Mouse (Mus musculus) ovary, postnatal 14 days (tissue): ENCODE results near the gene Oas1f.
"Not testable (repeated sequence)": the region's sequence is repeated elsewhere in the genome, so short reads cannot be mapped to it uniquely, and the experiment has no call there.

Source experiments
- DNase-seq: peaks from one replicate; pipeline ENCODE4 v3.0.0; 2022; ENCODE audit warnings: low spot score

The Oas1f gene

DNA sequence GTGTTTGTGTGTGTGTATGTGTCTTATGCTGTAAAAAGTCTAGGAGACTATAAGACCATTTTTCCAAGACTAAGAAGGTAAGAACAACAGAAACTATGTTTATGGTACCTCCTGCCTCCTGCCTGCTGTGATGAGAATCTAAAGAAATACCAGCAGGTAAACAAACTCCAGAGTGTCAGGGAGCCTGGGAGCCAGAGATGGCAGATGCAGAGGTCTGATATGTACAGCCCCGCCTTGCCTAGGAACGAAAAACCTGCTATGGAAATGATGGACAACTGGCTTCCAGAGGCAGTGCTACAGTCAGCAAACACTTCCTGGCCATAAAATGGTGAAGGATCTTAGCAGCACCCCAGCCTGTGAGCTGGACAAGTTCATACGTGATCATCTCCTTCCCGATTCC, at the start of gene Oas1f:
TSS of gene Oas1f (plus strand) at position 301 of the 400 bp plus-strand sequence.
- DNase-seq: no peak

- not testable (repeated sequence) for DNase-seq
Observed at GRCm38 (mm10) chr5:120798147-120798546, 49.0 kb upstream of the Oas1f start.

DNA sequence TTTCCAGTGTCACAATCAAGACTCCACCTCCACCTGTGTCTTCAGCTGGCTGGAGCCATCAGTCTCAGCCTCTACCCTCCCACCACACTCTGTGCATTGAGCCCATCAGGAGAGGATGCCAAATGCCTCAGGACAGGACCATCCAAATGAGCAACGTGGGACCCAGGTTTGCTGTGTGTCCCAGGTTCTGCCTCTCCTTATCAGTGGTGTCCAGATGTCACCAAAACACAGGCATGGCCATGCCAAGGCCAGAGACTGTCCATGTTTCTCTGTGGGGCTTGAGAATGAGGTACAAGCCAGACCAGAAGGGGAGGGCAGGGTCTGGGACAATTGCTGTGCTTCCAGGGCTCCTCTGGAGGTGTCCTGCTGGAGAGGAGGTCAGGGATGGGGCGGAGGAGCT, 48.2 kb upstream of the Oas1f start:
- not testable (repeated sequence) for DNase-seq

DNA sequence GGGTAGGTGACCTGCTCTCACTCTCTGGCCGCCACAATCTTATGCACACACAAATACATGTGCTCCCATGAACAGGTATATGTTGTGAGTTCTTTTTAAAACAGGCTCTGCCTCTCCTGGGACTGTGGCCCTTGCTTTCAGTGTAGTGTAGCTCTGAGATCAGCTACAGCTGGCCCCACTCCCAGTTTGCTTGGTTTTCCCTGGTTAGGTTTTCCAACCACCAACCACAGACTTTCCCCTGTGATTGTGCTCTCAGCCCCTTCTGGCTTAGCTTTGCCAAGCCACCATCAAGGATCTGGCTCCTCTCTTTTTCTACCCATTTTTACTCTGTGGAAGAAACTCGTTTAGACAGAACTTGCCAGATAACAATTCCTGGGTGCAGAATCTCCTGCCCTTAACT, 43.6 kb upstream of the Oas1f start:
- no peak for DNase-seq

GRCm38 (mm10) chr5:120806458-120806857, 40.7 kb upstream of the Oas1f start:
- DNase-seq: peak; percentile 25

GRCm38 (mm10) chr5:120809171-120809570, 38.0 kb upstream of the Oas1f start:
- no peak for DNase-seq

DNA sequence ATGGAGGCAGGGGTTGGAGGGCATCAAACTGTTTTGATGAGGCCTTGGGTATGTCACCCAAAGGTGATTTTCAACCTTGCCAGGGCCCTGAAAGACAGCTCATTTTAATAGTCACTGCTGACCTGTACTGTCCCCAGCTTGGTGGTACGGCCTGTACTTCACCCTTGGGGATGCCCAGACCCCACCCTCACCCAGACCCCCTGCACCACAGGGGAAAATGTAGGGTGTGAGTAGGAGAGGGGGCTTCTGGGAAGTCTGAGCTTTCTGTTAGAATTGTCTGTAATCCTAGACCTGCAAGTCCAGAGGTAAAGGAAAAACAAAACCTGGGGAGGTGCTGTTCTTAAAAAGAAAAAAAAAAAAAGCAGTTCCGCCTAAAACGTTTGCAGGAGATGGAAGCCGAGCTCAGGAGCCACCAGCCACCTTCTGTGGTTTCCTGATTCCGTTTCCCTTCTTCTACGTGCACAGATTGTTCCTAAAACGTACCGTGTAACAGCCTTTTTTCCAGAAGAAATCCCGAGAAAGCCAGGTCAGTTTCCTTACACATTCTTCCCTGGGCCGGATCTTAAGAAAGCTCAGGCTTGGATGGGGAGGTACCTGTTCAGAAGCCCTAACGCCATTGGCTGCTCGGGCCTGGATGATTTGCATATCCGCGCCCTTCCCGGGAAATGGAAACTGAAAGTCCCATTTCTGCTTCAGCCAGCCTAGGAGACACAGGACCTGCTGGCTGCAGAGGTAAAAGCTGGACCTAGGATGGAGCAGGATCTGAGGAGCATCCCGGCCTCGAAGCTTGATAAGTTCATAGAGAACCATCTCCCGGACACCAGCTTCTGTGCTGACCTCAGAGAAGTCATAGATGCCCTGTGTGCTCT, 35.0 kb upstream of the Oas1f start, which contains the start of gene Oas1c:
TSS of gene Oas1c (minus strand) at position 564 of the 869 bp plus-strand sequence.
- peak; percentile 72 for DNase-seq

- no peak for DNase-seq
Observed at GRCm38 (mm10) chr5:120813023-120813422, 34.1 kb upstream of the Oas1f start.

- DNase-seq: no peak
Observed at GRCm38 (mm10) chr5:120815949-120816348, 31.2 kb upstream of the Oas1f start.

GRCm38 (mm10) chr5:120818999-120819398, 28.2 kb upstream of the Oas1f start:
- no peak for DNase-seq

DNA sequence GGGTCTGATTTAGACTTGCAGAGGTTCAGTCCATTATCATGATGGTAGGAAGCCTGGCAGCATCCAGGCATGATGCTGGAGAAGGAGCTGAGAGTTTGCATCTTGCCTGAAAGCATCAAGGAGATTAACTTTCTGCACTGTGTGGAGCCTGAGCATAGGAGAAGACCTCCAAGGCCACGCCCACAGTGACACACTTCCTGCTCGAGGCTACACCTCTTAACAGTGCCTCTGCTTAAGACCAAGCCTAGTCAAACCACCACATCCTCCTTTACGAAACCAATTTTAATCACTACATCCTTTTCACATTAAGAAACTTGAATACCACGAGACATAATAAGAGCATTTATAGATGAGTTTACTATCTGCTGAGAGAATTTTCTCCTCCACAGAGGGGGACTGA, 16.1 kb upstream of the Oas1f start:
- DNase-seq: no peak

DNA sequence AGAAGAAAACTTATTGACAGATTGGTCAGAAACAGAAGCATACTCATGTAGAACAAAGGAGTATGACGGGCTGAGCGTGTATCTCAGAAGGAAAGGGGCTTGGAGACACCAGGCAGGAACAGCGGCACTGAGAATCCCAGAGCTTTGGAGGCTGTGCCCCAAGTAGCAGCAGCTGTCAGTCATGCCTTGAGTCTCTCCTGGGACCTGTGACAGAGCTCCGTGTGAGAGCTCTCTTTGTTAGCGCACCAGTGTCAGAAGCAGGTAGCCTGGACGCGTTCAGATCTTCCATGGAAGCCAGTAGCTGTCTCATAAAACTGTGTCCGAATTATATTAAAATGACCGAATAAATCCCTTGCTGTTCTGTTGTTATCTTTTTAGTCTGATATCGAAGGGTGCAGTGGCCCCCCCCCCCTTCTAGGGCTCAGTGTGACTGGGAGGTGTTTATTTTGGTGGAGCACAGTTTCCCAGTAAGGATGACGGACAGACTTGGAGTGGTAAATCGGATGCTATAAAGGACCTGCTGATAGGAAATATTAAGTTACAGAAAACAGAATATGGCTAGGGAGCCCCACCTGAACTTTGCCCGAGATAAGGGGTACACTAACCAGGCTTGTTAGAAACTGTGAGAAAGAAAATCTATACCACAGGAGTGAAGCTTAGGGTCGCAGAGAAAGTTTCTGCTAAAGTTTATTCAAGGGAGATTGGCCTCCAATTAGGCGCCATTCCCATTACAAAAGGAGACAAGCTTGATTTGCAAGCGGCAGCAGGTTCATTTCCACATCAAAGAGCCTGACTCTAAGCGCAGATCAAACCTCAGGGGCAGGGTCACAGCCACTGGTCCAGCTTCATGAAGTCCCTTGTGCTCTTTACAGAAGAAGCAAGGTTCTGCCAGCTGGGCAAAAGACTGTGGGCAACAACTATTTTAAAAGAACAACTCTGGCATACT, 13.6 kb upstream of the Oas1f start:
- DNase-seq: no peak

DNA sequence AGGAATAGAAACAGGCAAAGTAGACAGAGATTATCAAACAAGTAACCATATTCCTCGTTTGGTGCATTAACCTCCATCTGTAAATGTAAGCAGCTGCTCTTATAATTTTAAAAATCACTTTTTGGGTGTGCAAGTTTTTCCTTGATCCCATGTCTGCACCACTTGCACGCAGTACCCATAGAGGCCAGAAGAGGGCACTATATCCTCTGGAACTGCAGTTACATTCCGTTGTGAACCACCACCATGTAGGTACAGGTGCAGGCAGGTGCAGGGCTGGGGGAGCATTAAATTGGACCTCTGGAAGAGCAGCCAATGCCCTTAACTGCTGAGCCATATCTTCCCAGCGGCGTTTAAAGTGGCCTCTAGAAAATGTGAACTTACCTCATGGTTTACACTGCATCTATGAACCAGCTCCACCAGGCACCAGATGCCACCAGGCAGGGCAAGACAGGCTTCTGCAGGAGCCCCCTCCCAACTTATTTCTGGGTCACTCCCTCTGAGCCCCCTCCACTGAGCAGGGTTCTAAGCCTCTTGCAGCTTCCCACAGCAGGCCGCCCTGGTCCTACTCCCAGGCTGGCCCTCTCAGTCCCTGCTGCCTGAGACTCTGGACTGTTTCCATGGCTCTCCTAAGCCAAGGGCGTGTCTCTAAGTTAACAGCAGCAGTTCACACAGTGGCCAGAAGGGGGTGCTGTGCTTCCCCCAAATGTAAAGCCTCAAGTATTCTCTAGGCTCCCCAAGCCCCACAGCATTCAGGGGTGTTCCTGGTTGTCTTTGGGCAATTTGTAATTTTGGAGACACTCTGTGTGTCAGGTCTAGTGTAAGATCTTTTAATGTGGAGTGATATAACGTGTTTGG, 10.2 kb upstream of the Oas1f start:
- DNase-seq: no peak

DNA sequence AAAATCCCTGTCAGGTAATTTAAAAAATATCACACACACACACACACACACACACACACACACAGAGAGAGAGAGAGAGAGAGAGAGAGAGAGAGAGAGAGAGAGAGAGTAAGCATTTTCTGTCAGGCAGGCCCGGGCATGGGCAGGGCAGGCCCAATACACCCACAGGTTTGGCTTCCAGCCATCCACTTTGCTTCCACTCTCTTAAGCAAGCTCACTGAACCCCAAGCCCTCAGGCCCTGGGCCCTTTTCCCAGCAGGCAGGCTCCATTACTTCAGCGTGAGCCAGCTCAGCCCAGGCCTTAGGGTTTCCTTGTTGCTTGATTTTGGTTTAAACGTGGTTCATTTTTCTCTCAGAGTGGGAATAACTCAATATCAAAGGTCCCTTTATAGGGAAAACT, 2.5 kb upstream of the Oas1f start:
- DNase-seq: no peak

GRCm38 (mm10) chr5:120849601-120850136, 2.5 kb downstream of the Oas1f start:
- peak; percentile 2 for DNase-seq

DNA sequence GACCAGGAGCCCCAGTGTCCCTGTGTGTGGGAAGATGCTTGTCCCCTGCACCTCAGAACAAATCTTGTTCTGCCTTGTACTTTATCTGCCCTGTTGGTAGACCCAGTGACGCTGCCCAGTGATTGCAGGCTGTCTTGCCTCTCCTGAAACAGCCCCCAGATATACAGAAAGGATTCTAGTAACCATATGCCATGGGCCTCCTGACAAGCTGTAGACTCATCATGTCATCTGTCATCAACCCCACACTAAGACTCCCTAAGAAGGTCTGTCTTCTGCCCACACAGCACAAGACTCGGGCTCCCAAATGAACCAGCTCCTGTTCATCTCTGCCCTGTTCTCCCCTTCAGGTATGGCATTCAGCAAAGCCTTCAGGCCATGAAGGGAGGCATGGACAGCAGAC, 12.1 kb downstream of the Oas1f start:
- DNase-seq: no peak

- no peak for DNase-seq
Observed at GRCm38 (mm10) chr5:120861121-120861520, 14.0 kb downstream of the Oas1f start, which contains the start of gene Oas1h. TSS of gene Oas1h (plus strand) at chr5:120861421.

- DNase-seq: no peak
Observed at GRCm38 (mm10) chr5:120865336-120865860, 18.2 kb downstream of the Oas1f start.

GRCm38 (mm10) chr5:120869436-120870015, 22.4 kb downstream of the Oas1f start:
- DNase-seq: no peak

DNA sequence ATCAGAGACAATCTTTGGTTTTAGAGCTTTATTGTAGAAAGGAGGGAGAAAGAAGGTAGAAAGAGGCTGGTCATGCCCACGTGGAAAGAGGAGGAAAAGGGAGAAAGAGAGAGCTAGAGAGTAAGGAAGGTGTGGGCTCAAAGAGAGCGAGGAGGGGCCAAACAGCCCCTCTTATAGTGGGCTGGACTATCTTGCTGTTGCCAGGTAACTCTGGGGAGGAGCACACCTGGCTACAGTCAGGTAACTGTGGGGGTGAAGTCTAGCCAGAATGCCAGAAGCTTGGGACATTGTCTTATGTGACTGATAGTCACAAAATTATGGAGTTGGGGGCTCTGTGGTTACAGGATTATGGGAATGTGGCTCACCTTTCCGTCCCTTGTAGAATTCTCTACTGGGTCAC, 22.9 kb downstream of the Oas1f start:
- no peak for DNase-seq

DNA sequence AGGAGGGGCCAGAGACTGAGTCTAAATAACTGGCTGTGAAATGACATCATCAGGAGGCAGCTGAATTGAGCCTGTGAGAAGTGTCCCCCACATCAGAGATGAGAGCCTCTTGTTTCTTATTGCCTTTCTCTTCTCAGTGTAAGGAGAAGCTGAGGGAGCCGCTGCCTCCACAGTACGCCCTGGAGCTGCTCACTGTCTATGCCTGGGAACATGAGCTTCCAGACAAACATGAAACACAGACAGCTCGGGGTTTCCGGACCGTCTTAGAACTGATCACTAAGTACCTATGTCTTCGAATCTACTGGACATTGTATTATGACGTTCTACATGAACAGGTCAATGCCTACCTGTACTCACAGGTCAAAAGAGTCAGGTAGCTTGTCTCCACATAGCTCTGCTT, 23.6 kb downstream of the Oas1f start:
- no peak for DNase-seq
